Mouse (Mus musculus) embryonic fibroblast, embryonic 13.5 days (primary cell): Measurements from ENCODE around the gene Ninj2.

Source experiments
- CTCF ChIP-seq: IDR thresholded peaks from 2 replicates; pipeline ENCODE4 v1.5.1; 2011; ENCODE audit warnings: mild to moderate bottlenecking, control low read depth, low read length, moderate library complexity, borderline replicate concordance; ENCODE audit not compliant: insufficient read depth
- POLR2A ChIP-seq: IDR thresholded peaks from 2 replicates; pipeline ENCODE4 v1.6.1; 2011; ENCODE audit warnings: low read depth, mild to moderate bottlenecking, control low read depth, low read length, moderate library complexity

DNA sequence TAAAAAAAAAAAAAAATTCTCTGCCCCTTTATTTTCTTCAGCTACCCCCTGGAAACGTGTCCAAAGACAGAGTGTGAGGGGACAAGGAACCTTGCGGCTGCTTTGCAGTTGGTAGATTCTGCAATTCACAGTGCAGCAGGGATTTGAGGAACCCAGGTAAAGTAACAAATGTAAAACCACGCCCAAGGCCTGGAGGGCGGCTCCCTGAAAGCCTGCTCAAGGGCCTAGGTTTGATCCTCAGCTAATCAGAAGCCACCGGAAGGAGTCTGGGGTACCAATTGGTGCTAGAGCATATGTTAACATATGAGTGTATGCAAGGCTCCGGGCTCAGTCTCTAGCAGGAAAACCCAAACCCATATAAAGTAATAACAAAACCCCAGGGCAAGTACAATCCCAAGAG lies 9.7 kb upstream of the Ninj2 start:
- TF ChIP-seq CTCF (no peak), POLR2A (no peak)
